Mouse (Mus musculus) small intestine, adult 2 months (tissue): Measurements from ENCODE around the gene Kazn.

ENCODE experiments used
- CTCF ChIP-seq: fragments of 200-500 bp; IDR thresholded peaks from 2 replicates; pipeline ENCODE4 v1.5.1; 2012; ENCODE audit warnings: low read depth, mild to moderate bottlenecking, control low read depth, inconsistent platforms, low read length, moderate library complexity, mixed read lengths; ENCODE audit not compliant: insufficient replicate concordance, insufficient read length; ENCODE audit errors: extremely low read depth
- POLR2A ChIP-seq: fragments of 200-500 bp; IDR thresholded peaks from 2 replicates; pipeline ENCODE4 v1.6.1; 2012; ENCODE audit warnings: low read depth, mild to moderate bottlenecking, control low read depth, inconsistent platforms, low read length, moderate library complexity

- TF ChIP-seq CTCF (no peak), POLR2A (no peak)
Measured at GRCm38 (mm10) chr4:142089966-142090365, 149.2 kb downstream of the Kazn start.
